Mouse (Mus musculus): ENCODE results near the gene Gin1.

DNA sequence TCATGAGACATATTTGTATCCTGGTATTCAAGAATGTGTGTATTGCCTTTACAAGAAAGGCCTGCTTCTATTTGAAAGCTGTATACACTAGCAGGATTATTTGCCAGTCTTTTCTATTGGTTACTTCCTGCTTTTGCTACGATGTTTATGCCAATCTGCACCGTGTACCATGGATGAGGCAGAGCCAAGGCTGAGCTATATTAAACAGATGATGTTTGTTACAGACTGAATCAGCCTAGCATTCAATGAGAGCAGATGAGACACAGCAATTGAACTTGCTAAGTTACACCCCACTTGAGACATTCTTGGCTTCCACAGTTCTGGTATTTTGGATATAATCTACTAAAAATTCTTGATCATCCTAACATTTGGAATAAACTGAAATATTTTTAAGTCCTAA lies 57.6 kb downstream of the Gin1 start:
- no peak for TF ChIP-seq TAL1 (IDR thresholded peaks at IDR 0.05; ENCODE audit: low read length)
- TF ChIP-seq GATA1 (IDR thresholded peaks at IDR 0.05; ENCODE audit: low read length): no peak
